Mouse (Mus musculus) midbrain, embryonic 15.5 days (tissue): ENCODE data around the gene Psmd3. TPM values are rescaled to one million over a fixed set of nuclear protein-coding genes. Genes with fewer than 3 reads are reported as not detected.
"Not testable (repeated sequence)": the region's sequence is repeated elsewhere in the genome, so short reads cannot be mapped to it uniquely, and the experiment has no call there.

Experiments used
- ATAC-seq: fragments of 200-750 bp; cut with Nextera tagmentation; replicated peaks from 2 replicates; pipeline ENCODE4 v1.8.0; 2017; ENCODE audit warnings: moderate TSS enrichment
- H3K27ac ChIP-seq: fragments of 300-500 bp; sonication (generic); 2 replicates; pipeline ENCODE4 v1.5.1; 2015; ENCODE audit warnings: mild to moderate bottlenecking, inconsistent platforms
- H3K27me3 ChIP-seq: fragments of 300-500 bp; sonication (generic); replicated peaks from 2 replicates; pipeline ENCODE4 v1.6.1; 2015; ENCODE audit warnings: inconsistent platforms
- H3K36me3 ChIP-seq: fragments of 300-500 bp; sonication (generic); replicated peaks from 2 replicates; pipeline ENCODE4 v1.6.1; 2015; ENCODE audit warnings: inconsistent platforms
- H3K4me1 ChIP-seq: fragments of 300-500 bp; sonication (generic); 2 replicates; pipeline ENCODE4 v1.6.1; 2015; ENCODE audit warnings: inconsistent platforms
- H3K4me2 ChIP-seq: fragments of 300-500 bp; sonication (generic); 2 replicates; pipeline ENCODE4 v1.6.1; 2015; ENCODE audit warnings: inconsistent platforms, mild to moderate bottlenecking, moderate library complexity
- H3K4me3 ChIP-seq: fragments of 300-500 bp; sonication (generic); 2 replicates; pipeline ENCODE4 v1.5.1; 2015; ENCODE audit warnings: mild to moderate bottlenecking, inconsistent platforms
- H3K9ac ChIP-seq: fragments of 300-500 bp; sonication (generic); 2 replicates; pipeline ENCODE4 v1.6.1; 2015; ENCODE audit warnings: mild to moderate bottlenecking, inconsistent platforms
- H3K9me3 ChIP-seq: fragments of 300-500 bp; sonication (generic); 2 replicates; pipeline ENCODE4 v1.6.1; 2016; ENCODE audit warnings: inconsistent platforms
- WGBS: fragments of 180-500 bp; shearing (Covaris S2); methylation state at CpG from one replicate; pipeline ENCODE4 v1.1.7; 2015; ENCODE audit warnings: mixed read lengths; 5-methylcytosine and 5-hydroxymethylcytosine counted together
- polyA plus RNA-seq: library from polyadenylated mRNA; unstranded; fragments of >200 nt; fragmentation: Nextera tagmentation; extraction: Ambion mirVana; gene quantifications from 2 replicates; pipeline ENCODE4 v1.2.1, GENCODE M21; 2015

Psmd3 gene
- polyA plus RNA-seq, 1 experiment from 2014 or later: 198 TPM

DNA sequence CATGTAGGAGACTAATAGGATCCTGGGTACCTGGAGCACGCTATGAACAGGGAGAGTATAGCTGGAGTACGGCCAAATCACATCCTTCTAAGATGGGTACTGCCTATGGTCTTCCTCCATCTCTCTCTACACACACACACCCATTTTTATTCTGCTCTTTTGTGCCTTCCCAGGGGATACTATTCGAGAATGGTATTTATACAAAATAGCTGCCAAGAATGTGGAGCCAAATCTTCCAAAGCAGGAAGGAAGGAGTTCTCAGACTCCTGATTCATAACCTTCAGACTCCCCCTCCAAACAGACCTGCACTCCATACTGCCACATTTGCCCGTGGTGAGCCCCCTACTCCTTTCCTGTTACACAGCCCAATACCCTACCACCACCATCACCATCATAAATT lies 48.4 kb downstream of the Psmd3 start:
- Histone ChIP-seq H3K27me3 (no peaks in the 10 kb centered on the region), H3K4me3 (no peak overlapping the region), H3K4me1 (peaks cover 21% of the 10 kb centered on the region), H3K36me3 (peaks cover 4% of the 10 kb centered on the region; the same call in 1 of the 2 replicates), H3K9ac (no peak overlapping the region), H3K4me2 (no peak overlapping the region), H3K27ac (peak overlapping the region; percentile 49; the same call in 1 of the 2 replicates), H3K9me3 (no peaks in the 10 kb centered on the region)
- ATAC-seq: no peak
- WGBS: 68% methylated on average over 4 of the region's 4 CpGs

- Histone ChIP-seq H3K27ac (peak overlapping the region; percentile 49; the same call in 1 of the 2 replicates), H3K9me3 (no peaks in the 10 kb centered on the region), H3K36me3 (peaks cover 4% of the 10 kb centered on the region; the same call in 1 of the 2 replicates), H3K4me2 (no peak overlapping the region), H3K9ac (no peak overlapping the region), H3K27me3 (no peaks in the 10 kb centered on the region), H3K4me3 (no peak overlapping the region), H3K4me1 (peaks cover 21% of the 10 kb centered on the region)
- no peak for ATAC-seq
- WGBS: 40% methylated on average over 5 of the region's 5 CpGs
These were observed 48.8 kb downstream of the Psmd3 start for GRCm38 (mm10) chr11:98731134-98731533.

DNA sequence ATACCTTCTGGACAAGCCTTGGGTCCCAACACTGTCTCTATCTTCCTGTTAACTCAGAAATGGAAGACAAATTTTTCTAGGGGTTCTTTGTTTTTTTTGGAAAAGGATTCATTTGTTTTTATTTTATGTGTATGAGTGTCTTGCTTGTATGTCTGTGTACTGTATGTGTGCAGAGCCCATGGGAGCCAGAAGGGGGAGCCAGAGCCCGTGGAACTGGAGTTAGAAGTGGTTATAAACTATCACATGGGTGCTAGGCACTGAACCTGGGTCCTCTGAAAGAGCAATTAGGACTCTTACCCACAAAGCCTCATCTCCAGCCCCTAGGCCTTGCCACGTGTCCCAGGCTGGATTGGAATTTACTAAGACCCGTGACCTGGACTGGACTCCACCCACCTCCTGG lies 51.7 kb downstream of the Psmd3 start:
- peaks cover 23% of the 10 kb centered on the region for H3K4me1 ChIP-seq
- H3K27me3 ChIP-seq: no peaks in the 10 kb centered on the region
- no peak overlapping the region for H3K4me2 ChIP-seq
- no peaks in the 10 kb centered on the region for H3K36me3 ChIP-seq
- H3K27ac ChIP-seq: no peak overlapping the region
- 78% methylated on average over 3 of the region's 3 CpGs for WGBS
- H3K9ac ChIP-seq: no peak overlapping the region
- H3K9me3 ChIP-seq: no peaks in the 10 kb centered on the region
- ATAC-seq: no peak
- no peak overlapping the region for H3K4me3 ChIP-seq

DNA sequence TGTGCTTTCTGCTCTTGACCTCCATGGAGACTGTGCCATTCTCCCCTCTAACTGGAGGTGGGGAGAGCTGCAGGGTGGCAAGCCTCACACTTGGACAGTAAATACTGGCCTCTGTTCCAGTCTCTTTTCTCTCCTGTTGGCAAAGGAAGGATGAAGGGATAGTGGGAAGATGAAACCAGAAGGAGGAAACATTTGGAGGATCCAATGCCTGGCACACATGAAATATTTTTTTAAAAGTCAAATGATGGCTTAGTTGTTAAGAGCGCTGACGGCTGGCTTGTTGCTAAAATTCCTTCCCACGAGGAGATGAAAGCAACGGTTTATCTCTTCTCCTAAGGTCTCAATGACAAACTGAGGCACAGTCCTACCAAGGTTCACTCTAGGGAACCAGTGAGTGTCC lies 52.8 kb downstream of the Psmd3 start:
- Histone ChIP-seq H3K4me2 (no peak overlapping the region), H3K36me3 (no peaks in the 10 kb centered on the region), H3K9ac (no peak overlapping the region), H3K4me1 (peaks cover 27% of the 10 kb centered on the region), H3K4me3 (no peak overlapping the region), H3K9me3 (no peaks in the 10 kb centered on the region), H3K27me3 (no peaks in the 10 kb centered on the region), H3K27ac (no peak overlapping the region)
- 94% methylated on average over 4 of the region's 4 CpGs for WGBS
- no peak for ATAC-seq

DNA sequence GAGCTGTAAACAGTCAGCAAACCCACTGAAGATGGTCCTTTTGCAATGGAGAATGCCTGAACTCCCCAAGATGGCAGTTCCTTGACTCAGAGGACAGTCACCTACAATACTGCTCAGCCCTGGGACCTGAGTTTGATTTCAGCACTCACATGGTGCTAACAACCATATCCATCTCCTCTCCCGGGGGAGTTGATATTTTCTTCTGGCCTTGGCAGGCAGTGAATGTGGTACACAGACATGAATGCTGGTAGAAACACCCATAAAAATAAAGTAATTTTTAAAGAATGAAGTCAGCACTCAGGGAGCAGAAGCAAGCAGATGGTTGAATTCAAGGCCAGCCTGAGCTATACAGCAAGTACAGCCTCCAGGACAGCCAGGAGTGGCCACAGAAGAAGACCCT lies 53.8 kb downstream of the Psmd3 start:
- Histone ChIP-seq H3K27ac (no peak overlapping the region), H3K9me3 (no peaks in the 10 kb centered on the region), H3K4me1 (peaks cover 34% of the 10 kb centered on the region), H3K9ac (no peak overlapping the region), H3K36me3 (no peaks in the 10 kb centered on the region), H3K4me3 (no peak overlapping the region), H3K4me2 (no peak overlapping the region), H3K27me3 (no peaks in the 10 kb centered on the region)
- WGBS: 90% methylated on average over 1 of the region's 1 CpGs
- no peak for ATAC-seq

DNA sequence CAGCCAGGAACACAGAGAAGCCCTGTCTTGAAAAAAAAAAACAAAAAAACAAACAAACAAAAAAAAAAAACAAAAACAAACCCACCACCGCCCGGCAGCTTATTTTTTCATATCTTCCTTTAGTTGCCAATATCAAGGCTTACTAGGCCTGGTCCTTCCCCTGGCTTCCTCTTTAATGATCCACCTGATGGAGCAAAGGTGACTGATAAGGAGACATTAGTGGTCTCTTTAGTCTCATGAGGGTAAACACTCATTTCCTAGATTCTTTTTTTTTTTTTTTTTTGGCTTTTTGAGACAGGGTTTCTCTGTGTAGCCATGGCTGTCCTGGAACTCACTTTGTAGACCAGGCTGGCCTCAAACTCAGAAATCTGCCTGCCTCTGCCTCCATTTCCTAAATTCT lies 54.9 kb downstream of the Psmd3 start:
- H3K27me3 ChIP-seq, H3K4me3 ChIP-seq, H3K9ac ChIP-seq, H3K9me3 ChIP-seq, ATAC-seq, H3K4me2 ChIP-seq, H3K36me3 ChIP-seq, H3K27ac ChIP-seq: not testable (repeated sequence)
- WGBS: 90% methylated on average over 2 of the region's 2 CpGs
- peaks cover 33% of the 10 kb centered on the region for H3K4me1 ChIP-seq

DNA sequence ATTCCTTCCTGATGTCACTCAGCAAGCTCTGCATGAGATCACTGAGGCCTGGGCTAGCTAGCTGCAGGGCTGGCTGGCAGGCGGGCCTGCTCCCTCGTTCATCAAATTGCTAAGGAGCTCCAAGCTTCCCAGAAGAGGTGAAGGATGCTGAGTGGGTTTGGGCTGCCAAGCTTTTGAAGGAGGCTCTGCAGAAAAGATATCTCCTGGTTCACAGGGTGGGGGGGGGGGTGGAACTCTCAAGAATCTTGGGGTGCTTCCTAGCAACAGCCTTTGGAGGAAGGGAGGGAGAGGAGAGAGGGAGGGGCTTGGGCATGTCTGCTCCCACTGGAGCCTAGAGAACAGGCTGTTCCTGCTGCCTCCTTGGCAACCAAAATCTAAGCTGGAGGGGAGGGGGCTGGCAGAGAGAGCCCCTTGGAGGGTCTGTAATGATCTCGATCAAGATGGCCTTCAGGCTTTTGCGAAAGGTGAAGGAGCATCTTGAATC lies 56.1 kb downstream of the Psmd3 start:
- WGBS: 15% methylated on average over 4 of the region's 4 CpGs
- Histone ChIP-seq H3K36me3 (no peaks in the 10 kb centered on the region), H3K4me1 (peaks cover 38% of the 10 kb centered on the region), H3K4me2 (no peak overlapping the region), H3K4me3 (no peak overlapping the region), H3K9ac (no peak overlapping the region), H3K9me3 (no peaks in the 10 kb centered on the region), H3K27me3 (no peaks in the 10 kb centered on the region), H3K27ac (peak overlapping the region; percentile 79)
- ATAC-seq: no peak

DNA sequence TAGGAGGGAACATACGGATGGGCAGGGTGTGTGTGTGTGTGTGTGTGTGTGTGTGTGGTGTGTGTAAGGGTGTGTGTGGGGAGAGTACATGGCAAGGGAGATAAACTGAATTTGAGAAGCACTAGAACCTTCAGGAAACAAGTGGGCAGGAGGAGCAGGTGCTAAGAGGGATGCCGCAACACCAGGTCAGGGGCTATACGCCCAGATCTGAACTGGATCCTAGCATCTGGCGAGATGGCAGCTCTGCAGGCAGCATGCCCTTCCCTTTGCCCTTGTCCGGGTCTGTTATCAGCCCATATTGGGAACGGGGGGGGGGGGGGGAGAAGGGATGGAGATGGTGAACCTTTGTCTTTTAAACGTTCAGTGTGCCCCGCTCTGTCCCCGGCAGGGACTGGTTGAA lies 56.6 kb downstream of the Psmd3 start:
- no peak overlapping the region for H3K4me2 ChIP-seq
- WGBS: 57% methylated on average over 9 of the region's 9 CpGs
- ATAC-seq: no peak
- H3K9me3 ChIP-seq: no peaks in the 10 kb centered on the region
- H3K27me3 ChIP-seq: no peaks in the 10 kb centered on the region
- H3K9ac ChIP-seq: no peak overlapping the region
- peaks cover 43% of the 10 kb centered on the region for H3K4me1 ChIP-seq
- H3K4me3 ChIP-seq: no peak overlapping the region
- peak overlapping the region; percentile 79 for H3K27ac ChIP-seq
- H3K36me3 ChIP-seq: no peaks in the 10 kb centered on the region

GRCm38 (mm10) chr11:98740026-98740392 lies 57.7 kb downstream of the Psmd3 start:
- H3K27me3 ChIP-seq: no peaks in the 10 kb centered on the region
- peak overlapping the region; percentile 67 for H3K4me2 ChIP-seq
- H3K27ac ChIP-seq: peak overlapping the region; percentile 100
- H3K9me3 ChIP-seq: no peaks in the 10 kb centered on the region
- peaks cover 53% of the 10 kb centered on the region for H3K4me1 ChIP-seq
- H3K36me3 ChIP-seq: no peaks in the 10 kb centered on the region
- ATAC-seq: no peak
- H3K4me3 ChIP-seq: peak overlapping the region; percentile 90
- 6% methylated on average over 8 of the region's 8 CpGs for WGBS
- peak overlapping the region; percentile 98 for H3K9ac ChIP-seq

- peaks cover 59% of the 10 kb centered on the region for H3K4me1 ChIP-seq
- under 1% methylated on average over 22 of the region's 22 CpGs for WGBS
These were observed 58.2 kb downstream of the Psmd3 start, which contains the start of gene Thra for GRCm38 (mm10) chr11:98740393-98741050. TSS of gene Thra (plus strand) at chr11:98740638.

GRCm38 (mm10) chr11:98741051-98741620 lies 58.8 kb downstream of the Psmd3 start:
- Histone ChIP-seq H3K27ac (peak overlapping the region; percentile 100), H3K9me3 (no peaks in the 10 kb centered on the region), H3K9ac (peak overlapping the region; percentile 98), H3K36me3 (no peaks in the 10 kb centered on the region), H3K27me3 (no peaks in the 10 kb centered on the region), H3K4me3 (peak overlapping the region; percentile 90), H3K4me1 (peaks cover 65% of the 10 kb centered on the region), H3K4me2 (peak overlapping the region; percentile 67)
- under 1% methylated on average over 17 of the region's 17 CpGs for WGBS
- no peak for ATAC-seq

More at GRCm38 (mm10) chr11:98740393-98741050, 58.2 kb downstream of the Psmd3 start, which contains the start of gene Thra:
- Histone ChIP-seq H3K36me3 (no peaks in the 10 kb centered on the region), H3K9me3 (no peaks in the 10 kb centered on the region), H3K27me3 (no peaks in the 10 kb centered on the region), H3K4me2 (peak within 1 kb of the TSS; percentile 67), H3K27ac (peak within 1 kb of the TSS; percentile 100), H3K9ac (peak within 1 kb of the TSS; percentile 98), H3K4me3 (peak within 1 kb of the TSS; percentile 90)
- ATAC-seq: peak; percentile 40

- Histone ChIP-seq H3K4me2 (peak overlapping the region; percentile 67), H3K27me3 (no peaks in the 10 kb centered on the region), H3K27ac (peak overlapping the region; percentile 100), H3K9me3 (no peaks in the 10 kb centered on the region), H3K36me3 (no peaks in the 10 kb centered on the region), H3K9ac (peak overlapping the region; percentile 98), H3K4me3 (peak overlapping the region; percentile 90), H3K4me1 (peaks cover 71% of the 10 kb centered on the region)
- peak; percentile 62 for ATAC-seq
- under 1% methylated on average over 59 of the region's 86 CpGs for WGBS
These were observed 59.5 kb downstream of the Psmd3 start for GRCm38 (mm10) chr11:98741622-98742396.
